Mouse (Mus musculus) c-Kit-positive CD71-positive TER-119-positive erythroid progenitor cells, embryonic 14.5 days (primary cell): Measurements from ENCODE around the gene Sorcs2.

Experiments used
- DNase-seq: peaks from one replicate; pipeline ENCODE4 v3.0.0-alpha.2; 2013; ENCODE audit warnings: low spot score

Gene Sorcs2

DNA sequence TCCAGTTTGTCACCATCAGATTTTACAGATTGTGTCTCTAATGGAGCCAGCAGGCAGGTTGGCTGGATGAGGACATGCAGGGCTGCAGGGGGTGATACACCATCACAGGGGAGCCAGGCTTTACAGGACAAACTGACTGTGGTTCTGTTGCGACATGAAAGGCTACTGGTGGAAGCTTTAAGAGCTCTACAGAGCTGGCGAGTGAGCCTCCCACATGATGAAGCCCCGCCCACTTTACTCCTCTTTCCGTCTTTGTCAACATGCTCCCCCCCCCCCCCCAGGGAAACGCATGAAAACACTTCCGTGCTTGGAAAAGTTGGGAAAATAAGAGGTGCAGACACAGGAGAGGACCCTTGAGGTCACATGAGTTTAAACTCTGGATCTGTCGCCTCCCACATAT, 219.7 kb downstream of the Sorcs2 start:
- no peak for DNase-seq

DNA sequence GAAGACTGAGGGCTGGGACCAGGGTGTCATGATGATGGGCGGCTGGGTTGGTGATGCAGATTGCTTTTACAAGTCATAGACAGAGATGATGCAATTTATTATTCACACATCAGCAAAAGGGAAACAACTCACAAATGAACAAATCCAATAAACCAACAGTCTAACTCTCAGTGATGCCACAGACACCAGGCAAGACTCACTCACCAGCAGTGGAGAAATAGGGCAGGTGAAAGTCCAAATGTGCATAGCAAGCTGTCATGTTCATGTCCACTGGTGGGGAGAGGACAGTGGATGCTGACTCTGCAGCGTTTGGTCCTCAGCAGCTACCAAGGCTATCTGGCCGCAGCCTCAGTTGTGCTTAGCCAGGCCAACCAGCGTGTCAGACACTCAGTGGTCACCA, 221.1 kb downstream of the Sorcs2 start:
- no peak for DNase-seq

DNA sequence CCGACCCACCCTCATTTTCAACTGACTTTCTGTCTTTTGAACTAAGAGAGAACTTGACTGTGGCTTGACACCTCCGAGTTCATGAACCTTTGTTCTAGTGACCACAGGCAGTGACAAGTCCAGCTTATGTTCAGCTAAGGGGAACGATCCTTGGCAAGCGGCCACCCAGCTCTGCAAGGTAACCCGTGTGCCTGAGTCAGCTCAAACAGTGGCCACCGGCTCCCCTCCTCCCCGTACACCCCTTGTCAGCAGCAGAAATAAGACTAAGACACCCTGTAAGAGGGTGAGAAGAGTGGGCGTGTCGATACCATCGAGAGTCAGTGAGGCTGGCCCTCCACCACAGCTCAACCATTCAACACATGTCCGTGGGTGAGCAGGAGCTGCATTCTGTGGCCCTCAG, 221.5 kb downstream of the Sorcs2 start:
- no peak for DNase-seq

DNA sequence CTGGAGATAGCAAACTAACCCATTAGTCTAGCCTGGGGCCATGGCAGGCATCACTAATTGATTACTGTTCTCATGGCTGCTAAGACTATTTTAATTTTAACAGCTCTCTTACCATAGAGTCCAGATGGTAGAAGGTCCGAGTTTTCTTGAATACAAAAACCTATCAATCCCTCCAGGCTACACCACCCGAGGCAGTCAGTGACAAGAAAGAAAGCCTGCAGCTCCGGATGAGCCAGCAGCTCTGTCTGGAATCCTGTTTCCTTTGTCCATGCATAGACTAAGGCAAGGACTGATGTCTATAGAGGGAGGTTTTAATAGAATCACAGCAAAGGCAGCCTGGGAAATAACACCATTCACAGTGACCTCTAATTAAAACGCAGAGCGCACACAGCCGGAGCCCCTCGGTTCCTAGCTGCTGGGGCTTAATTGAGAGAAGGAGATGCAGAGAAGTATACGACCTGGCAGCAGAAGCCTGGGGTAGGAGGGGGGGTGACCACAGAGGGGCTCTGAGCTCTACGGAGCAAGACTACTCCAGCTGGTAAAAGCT, 223.3 kb downstream of the Sorcs2 start:
- no peak for DNase-seq

DNA sequence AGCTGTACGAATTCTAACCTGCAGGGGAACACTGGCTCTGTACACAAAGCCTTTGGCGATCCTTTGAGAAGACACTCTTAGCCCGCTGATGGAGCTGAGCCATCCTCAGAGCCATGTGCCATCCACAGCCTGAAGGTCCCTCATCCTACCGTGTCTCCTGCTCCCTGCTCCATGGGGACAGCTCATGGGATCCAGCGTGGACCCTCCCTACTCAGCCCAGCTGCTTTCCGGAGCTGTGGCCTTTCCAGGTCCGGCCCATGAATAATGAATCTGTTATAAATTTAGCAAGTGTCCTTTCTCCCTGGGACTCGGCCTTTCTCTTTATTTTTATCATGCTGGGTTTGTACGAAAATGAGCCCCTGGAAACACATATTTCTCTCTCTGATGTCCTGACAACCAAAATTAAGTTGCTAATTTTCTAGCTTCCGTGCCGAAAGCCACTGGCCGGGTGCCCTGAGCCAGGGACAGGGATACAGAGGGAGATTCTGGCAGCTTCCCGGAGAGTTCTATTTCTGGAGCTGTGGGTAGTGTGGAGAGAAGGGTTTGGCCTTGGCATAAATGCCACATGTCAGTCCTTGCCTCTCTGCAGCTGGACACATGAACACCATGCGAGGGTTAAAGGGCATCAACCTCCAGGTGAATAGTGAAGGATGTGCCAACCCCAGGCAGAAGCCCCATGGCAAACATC, 228.8 kb downstream of the Sorcs2 start:
- no peak for DNase-seq

DNA sequence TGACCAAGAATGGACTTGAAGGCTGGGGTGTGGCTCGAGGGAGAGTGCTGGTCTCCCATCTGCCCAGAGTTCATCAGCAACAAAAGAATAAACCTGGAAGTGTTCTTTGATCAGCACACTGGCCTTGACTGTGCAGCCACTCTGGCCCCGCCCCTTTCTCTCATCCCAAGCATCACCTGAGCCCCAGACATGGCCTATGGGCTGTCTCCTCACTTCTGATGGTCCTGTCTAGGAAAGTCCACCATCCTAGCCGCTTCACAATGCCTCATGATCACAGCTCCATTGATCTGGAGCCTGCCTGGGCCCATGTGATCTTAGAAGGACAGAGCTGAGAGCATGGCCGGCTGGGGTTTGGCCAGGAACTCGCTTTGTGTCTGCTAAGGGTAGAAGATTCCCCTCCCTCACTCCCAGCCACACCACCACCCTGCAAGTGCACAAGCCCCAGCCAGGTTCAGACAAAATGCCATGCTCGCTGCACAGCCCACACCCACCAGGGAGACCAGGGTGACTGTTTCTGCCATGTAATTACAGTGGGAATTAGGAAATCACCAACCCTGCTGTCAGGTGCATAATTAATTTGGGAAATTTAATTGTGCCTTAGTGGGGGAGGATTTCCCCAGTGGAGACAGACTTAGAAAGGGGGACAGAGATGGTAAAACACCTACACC, 231.5 kb downstream of the Sorcs2 start:
- DNase-seq = no peak

DNA sequence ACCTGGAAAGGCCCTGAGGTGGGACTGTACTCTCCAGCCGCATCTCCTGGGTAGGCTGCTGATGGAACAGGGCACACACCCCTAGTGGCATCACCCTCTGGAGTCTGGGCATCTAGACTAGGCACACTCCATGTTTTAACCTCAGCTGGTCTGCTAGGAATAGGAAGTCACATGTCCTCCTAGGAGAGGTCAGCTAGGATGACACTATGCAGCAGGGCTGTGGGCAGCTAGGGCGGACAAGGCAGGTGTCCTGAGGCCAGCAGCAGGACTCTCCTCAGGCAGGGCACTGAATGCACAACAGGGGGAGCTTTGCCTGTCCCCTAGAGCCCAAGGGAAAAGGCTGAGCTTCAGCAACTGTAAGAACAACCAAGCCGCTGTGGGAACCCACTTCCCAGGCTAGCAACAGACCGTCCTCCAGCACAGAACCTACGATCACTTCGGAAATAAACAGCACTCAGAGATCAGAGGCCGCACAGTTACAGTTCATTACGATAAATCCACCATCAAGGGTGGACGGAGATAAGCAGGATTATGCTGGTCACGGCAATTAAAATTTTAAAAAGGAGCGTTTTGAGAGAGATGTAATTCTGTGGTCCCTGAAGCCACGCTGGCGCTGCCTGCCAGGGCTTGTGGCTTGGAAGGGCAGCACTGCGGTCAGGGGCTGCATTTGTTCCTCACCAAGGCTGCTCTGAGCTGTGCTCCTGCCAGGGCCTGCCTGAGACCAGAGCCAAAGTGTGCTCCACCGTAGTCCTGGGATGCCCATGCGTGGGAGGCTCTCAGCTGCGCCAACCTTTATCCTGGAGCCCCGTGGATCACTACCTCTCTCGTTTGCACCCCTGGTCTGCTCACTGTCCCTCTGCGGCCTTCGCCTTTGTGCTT, 232.3 kb downstream of the Sorcs2 start:
- no peak for DNase-seq

DNA sequence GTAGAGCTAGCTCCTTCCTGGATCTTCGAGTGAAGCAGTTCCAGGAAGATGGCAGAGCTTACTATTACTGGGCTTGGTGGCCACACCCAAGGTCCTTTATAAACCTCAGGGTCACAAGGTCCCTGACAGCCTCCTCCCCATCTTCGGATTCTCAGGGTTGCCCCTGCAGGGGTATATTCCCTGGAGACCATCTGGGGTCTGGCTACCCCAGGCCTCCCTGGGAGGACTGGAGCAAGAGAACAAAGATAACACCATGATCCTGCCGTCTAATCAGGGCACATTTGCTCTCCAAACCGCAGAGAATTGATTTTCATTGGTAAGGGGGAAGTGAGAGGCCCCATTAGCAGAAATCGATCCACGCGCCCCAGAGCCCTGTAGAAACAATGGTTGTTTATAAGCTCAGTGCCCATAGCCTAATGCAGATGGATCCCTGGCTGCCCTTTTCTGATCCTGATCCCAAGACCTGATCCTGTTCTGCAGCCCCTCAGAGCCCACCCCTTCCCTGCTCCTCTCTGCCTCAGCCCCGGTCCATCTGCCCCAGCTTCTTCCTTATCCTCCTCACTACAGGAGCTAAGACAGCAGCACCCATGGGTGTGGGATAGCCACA, 243.0 kb downstream of the Sorcs2 start:
- no peak for DNase-seq

- DNase-seq = no peak
Observed at GRCm38 (mm10) chr5:36153261-36153660, 244.7 kb downstream of the Sorcs2 start.

DNA sequence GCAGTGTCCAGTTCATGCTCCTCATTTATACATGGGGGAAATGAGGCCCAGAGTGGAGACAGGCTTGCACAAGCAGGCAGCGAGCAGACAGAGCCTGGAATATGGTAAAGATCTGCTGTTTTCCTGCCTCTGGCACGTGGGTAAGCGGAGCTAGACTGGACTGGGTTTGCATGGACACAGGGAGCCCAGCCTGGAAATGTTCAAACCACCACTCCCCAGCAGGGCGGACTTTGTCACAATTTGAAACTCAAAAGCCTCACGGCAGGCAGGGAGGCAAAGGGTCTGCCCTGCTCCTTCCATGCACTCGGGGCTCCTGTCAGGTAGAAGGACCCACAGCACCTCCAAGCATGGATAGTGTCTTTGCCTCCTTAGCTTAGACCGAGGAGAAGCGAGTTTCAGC, 246.9 kb downstream of the Sorcs2 start:
- DNase-seq = no peak

DNA sequence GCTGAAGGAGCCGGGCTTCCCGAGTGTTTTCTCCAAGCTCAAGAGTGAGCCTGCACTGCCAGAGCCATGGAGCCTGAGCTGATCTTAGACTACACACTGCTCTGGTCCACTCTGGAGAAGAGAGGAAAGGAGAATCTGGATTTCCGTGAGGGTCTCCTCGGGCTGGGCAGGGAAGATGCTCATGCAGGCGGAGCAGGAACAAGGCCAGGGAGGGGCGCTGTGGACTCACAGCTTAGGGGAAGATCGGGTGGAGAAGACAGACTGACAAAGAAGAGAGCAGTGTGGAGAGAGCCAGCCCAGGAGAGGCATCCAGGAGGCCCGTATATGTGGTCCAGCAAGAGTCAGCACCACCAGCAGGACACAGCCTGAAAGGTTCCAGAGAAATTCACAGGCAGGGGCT, 248.8 kb downstream of the Sorcs2 start:
- DNase-seq = no peak

DNA sequence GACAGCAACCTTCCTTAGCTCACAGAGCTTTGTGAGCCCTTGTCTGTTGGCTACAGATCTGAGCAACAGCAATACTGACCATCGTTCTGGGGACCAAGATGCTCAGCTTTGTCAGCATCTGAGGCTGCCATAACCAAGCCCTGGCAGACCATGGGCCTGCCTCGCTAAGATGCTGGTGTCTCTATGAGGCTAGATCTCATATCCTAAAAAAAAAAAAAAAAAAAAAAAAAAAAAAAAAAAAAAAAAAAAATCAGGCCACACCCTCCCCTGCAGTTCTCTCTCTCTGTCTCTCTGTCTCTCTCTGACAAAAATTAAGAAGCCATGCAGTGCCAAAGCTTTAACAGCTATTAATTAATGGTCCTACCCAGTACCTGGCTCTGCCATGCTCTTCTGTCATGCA, 251.3 kb downstream of the Sorcs2 start:
- DNase-seq = no peak

DNA sequence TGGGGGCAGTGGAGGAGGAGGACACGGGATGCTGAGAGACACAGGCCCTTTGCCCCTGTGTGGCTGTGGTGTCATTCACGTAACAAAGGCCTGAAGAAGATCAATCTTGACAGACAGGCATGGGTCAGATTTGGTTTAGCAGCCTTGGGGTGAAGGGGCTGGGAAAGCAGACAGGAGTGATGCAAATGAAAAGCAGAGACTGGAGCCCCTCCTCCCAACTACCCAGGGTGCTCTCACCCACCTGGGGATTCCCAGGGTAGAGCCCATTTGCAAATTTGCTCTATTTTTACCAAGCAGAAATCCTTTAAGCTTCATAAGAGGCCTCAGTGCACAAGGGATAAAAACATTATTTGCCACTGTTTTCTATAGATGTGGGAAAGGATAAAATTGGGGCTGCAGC, 253.4 kb downstream of the Sorcs2 start:
- no peak for DNase-seq

DNA sequence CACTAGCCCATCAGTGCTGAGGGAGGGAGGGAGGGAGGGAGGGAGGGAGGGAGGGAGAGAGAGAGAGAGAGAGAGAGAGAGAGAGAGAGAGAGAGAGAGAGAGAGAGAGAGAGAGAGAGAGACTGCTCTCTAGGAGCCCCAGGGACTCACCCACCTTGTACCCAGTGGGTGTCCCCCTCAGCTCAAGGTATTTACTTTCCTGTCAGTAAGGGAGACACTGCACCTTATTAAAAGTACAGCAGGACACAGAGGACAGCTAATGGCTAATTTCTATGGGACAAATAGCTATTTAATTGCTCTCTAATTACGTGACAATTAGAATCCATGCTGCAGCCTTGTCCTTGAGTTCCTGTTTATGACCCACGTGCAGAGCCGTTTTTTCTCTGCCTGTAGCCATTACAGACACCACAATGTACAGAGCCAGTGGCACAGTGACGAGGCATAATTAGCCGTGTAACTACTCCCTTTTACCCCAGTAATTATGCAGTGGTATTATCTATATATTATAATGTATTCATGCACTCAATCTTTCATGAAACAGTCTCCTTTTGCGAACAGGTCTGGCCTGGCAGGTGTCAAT, 256.2 kb downstream of the Sorcs2 start:
- no peak for DNase-seq

DNA sequence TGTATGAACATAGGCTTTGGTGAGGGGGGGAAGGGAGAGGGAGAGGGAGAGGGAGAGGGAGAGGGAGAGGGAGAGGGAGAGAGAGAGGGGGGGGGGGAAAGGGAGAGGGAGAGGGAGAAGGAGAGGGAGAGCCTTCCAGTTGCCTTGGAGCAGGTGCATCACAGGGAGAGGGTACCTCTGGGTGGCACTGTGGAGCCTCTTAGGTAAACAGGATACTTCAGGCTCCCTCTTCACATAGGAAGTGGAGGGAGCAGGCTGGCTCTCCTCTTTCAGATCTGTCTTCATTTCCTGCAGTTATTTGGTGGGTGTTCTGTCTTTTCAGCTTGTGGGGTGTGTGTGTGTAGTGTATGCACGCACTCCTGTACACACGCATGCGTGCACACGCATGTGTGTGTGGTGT, 256.8 kb downstream of the Sorcs2 start:
- no peak for DNase-seq

DNA sequence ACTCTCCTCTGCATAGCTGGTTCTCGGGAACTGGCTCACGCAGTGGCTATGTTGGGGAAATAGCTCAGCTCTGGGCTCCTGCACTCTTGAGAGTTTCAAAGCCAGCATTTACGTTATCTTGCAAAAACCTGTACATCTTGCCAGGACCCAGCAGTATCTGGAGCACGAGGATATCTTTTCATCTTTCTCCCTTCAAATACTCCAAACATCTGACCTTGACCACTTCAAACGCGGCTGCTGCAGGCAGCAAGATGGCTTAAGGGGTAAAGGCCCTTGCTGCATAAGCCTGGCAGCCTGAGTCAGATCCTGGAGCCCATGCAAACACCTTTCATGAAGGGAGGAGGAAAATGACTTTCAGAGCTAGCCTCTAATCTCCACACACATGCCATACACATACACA, 258.2 kb downstream of the Sorcs2 start:
- DNase-seq = no peak

GRCm38 (mm10) chr5:36135874-36136542, 261.9 kb downstream of the Sorcs2 start:
- DNase-seq = no peak

- DNase-seq = no peak
Observed at GRCm38 (mm10) chr5:36134302-36134701, 263.6 kb downstream of the Sorcs2 start.

DNA sequence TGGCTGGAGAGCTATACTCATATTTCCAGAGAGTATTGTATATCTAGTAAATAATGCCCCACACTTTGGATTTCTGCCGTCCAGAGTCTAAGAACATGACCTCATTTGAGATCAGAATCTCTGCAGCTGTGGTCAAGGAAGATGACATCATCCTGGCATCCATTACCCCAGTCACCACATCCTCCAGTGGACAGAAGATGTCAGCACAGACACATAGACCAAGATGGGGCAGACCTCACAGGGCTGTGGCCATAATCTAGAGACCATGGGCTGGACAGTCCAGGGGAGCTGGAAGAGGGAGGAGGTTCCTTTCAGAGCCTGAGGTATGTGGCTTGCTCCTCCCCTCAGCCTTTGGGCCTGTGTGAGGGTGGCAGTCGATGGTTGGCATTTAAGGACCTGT, 264.0 kb downstream of the Sorcs2 start:
- no peak for DNase-seq

- DNase-seq = no peak
Observed at GRCm38 (mm10) chr5:36130393-36131011, 267.4 kb downstream of the Sorcs2 start.

GRCm38 (mm10) chr5:36129661-36130060, 268.3 kb downstream of the Sorcs2 start:
- DNase-seq = no peak
